Mouse (Mus musculus): ENCODE results near the gene Dpp3. TPM values are rescaled to one million over a fixed set of nuclear protein-coding genes. Genes with fewer than 3 reads are reported as not detected.

Dpp3 gene
- polyA plus RNA-seq, 1 experiment from 2014 or later: 107 TPM

Other genes with a start within 250 kb of the Dpp3 start
- 2.3 and 3.6 TPM in 2 replicates for gene Gm960, start 229.6 kb downstream of the Dpp3 start, polyA plus RNA-seq (2015; fragmentation: Nextera tagmentation; extraction: Ambion mirVana)
- 2.8 and 2.9 TPM in 2 replicates for gene Sptbn2, start 217.1 kb downstream of the Dpp3 start, polyA plus RNA-seq (2015; fragmentation: Nextera tagmentation; extraction: Ambion mirVana)
- 57.7 and 59.7 TPM in 2 replicates for gene Rbm4b, start 171.8 kb downstream of the Dpp3 start, polyA plus RNA-seq (2015; fragmentation: Nextera tagmentation; extraction: Ambion mirVana)
- gene Rbm4, start 134.4 kb downstream of the Dpp3 start, polyA plus RNA-seq (2015; fragmentation: Nextera tagmentation; extraction: Ambion mirVana): 50.1 and 52.2 TPM in 2 replicates
- 29.9 and 38.0 TPM in 2 replicates for gene Gm21992, start 116.7 kb downstream of the Dpp3 start, polyA plus RNA-seq (2015; fragmentation: Nextera tagmentation; extraction: Ambion mirVana)
- gene Rbm14, start 116.7 kb downstream of the Dpp3 start, polyA plus RNA-seq (2015; fragmentation: Nextera tagmentation; extraction: Ambion mirVana): 70.3 and 75.2 TPM in 2 replicates
- gene Ccs, start 89.0 kb downstream of the Dpp3 start, polyA plus RNA-seq (2015; fragmentation: Nextera tagmentation; extraction: Ambion mirVana): 51.1 and 54.1 TPM in 2 replicates
- gene Ccdc87, start 88.9 kb downstream of the Dpp3 start, polyA plus RNA-seq (2015; fragmentation: Nextera tagmentation; extraction: Ambion mirVana): 0.12 TPM in 1 of 2 replicates, not detected in the other
- gene Ctsf, start 73.2 kb downstream of the Dpp3 start, polyA plus RNA-seq (2015; fragmentation: Nextera tagmentation; extraction: Ambion mirVana): 24.9 and 34.0 TPM in 2 replicates
- gene Actn3, start 50.4 kb downstream of the Dpp3 start, polyA plus RNA-seq (2015; fragmentation: Nextera tagmentation; extraction: Ambion mirVana): 2.3 and 2.5 TPM in 2 replicates
- gene Zdhhc24, start 49.6 kb downstream of the Dpp3 start, polyA plus RNA-seq (2015; fragmentation: Nextera tagmentation; extraction: Ambion mirVana): 11.4 and 11.6 TPM in 2 replicates
- gene Bbs1, start 21.7 kb downstream of the Dpp3 start, polyA plus RNA-seq (2015; fragmentation: Nextera tagmentation; extraction: Ambion mirVana): 2.7 and 3.0 TPM in 2 replicates
- gene Peli3, start 14.8 kb upstream of the Dpp3 start, polyA plus RNA-seq (2015; fragmentation: Nextera tagmentation; extraction: Ambion mirVana): 1.7 and 1.9 TPM in 2 replicates
- 95.8 and 100 TPM in 2 replicates for gene Mrpl11, start 33.9 kb upstream of the Dpp3 start, polyA plus RNA-seq (2015; fragmentation: Nextera tagmentation; extraction: Ambion mirVana)
- 0.22 and 0.24 TPM in 2 replicates for gene Npas4, start 62.0 kb upstream of the Dpp3 start, polyA plus RNA-seq (2015; fragmentation: Nextera tagmentation; extraction: Ambion mirVana)
- gene Slc29a2, start 95.6 kb upstream of the Dpp3 start, polyA plus RNA-seq (2015; fragmentation: Nextera tagmentation; extraction: Ambion mirVana): 3.6 and 3.7 TPM in 2 replicates
- 38.7 and 42.1 TPM in 2 replicates for gene B4gat1, start 110.5 kb upstream of the Dpp3 start, polyA plus RNA-seq (2015; fragmentation: Nextera tagmentation; extraction: Ambion mirVana)
- 2.2 and 2.3 TPM in 2 replicates for gene AC124502.3, start 110.6 kb upstream of the Dpp3 start, polyA plus RNA-seq (2015; fragmentation: Nextera tagmentation; extraction: Ambion mirVana)
- gene Brms1, start 113.1 kb upstream of the Dpp3 start, polyA plus RNA-seq (2015; fragmentation: Nextera tagmentation; extraction: Ambion mirVana): 39.5 and 39.9 TPM in 2 replicates
- 2.3 and 3.6 TPM in 2 replicates for gene Rin1, start 122.2 kb upstream of the Dpp3 start, polyA plus RNA-seq (2015; fragmentation: Nextera tagmentation; extraction: Ambion mirVana)
- gene Cd248, start 139.8 kb upstream of the Dpp3 start, polyA plus RNA-seq (2015; fragmentation: Nextera tagmentation; extraction: Ambion mirVana): 58.4 and 68.3 TPM in 2 replicates
- gene Tmem151a, start 157.2 kb upstream of the Dpp3 start, polyA plus RNA-seq (2015; fragmentation: Nextera tagmentation; extraction: Ambion mirVana): 5.9 and 6.4 TPM in 2 replicates
- gene Yif1a, start 160.3 kb upstream of the Dpp3 start, polyA plus RNA-seq (2015; fragmentation: Nextera tagmentation; extraction: Ambion mirVana): 101 TPM in 2 replicates
- 15.1 and 16.6 TPM in 2 replicates for gene Cnih2, start 170.2 kb upstream of the Dpp3 start, polyA plus RNA-seq (2015; fragmentation: Nextera tagmentation; extraction: Ambion mirVana)
- 227 and 233 TPM in 2 replicates for gene Rab1b, start 178.8 kb upstream of the Dpp3 start, polyA plus RNA-seq (2015; fragmentation: Nextera tagmentation; extraction: Ambion mirVana)
- gene Klc2, start 190.3 kb upstream of the Dpp3 start, polyA plus RNA-seq (2015; fragmentation: Nextera tagmentation; extraction: Ambion mirVana): 18.0 and 19.0 TPM in 2 replicates